Mouse (Mus musculus) embryonic facial prominence, embryonic 14.5 days (tissue): Measurements from ENCODE around the gene Suclg1. TPM values are rescaled to one million over a fixed set of nuclear protein-coding genes. Genes with fewer than 3 reads are reported as not detected.

Source experiments
- ATAC-seq: fragments of 200-750 bp; cut with Nextera tagmentation; 2 replicates; pipeline ENCODE4 v1.8.0; 2017; ENCODE audit warnings: low read depth, moderate number of reproducible peaks, moderate TSS enrichment
- DNase-seq: peaks from one replicate; pipeline ENCODE4 v3.0.0-alpha.2; 2015; ENCODE audit warnings: low spot score
- H3K27ac ChIP-seq: fragments of 300-500 bp; sonication (generic); replicated peaks from 2 replicates; pipeline ENCODE4 v1.5.1; 2014; ENCODE audit warnings: low read depth, mild to moderate bottlenecking, low read length, moderate library complexity
- H3K27me3 ChIP-seq: fragments of 300-500 bp; sonication (generic); replicated peaks from 2 replicates; pipeline ENCODE4 v1.6.1; 2014; ENCODE audit warnings: low read length; ENCODE audit not compliant: control insufficient read depth, insufficient read depth
- H3K36me3 ChIP-seq: fragments of 300-500 bp; sonication (generic); 2 replicates; pipeline ENCODE4 v1.6.1; 2014; ENCODE audit warnings: low read length, mixed read lengths; ENCODE audit not compliant: control insufficient read depth, insufficient read depth
- H3K4me1 ChIP-seq: fragments of 300-500 bp; sonication (generic); 2 replicates; pipeline ENCODE4 v1.6.1; 2014; ENCODE audit warnings: antibody characterized with exemption, low read length; ENCODE audit not compliant: control insufficient read depth, insufficient read depth
- H3K4me2 ChIP-seq: fragments of 300-500 bp; sonication (generic); 2 replicates; pipeline ENCODE4 v1.6.1; 2014; ENCODE audit warnings: low read depth, mild to moderate bottlenecking, low read length, moderate library complexity, mixed read lengths
- H3K4me3 ChIP-seq: fragments of 300-500 bp; sonication (generic); 2 replicates; pipeline ENCODE4 v1.5.1; 2014; ENCODE audit warnings: low read depth, mild to moderate bottlenecking, low read length
- H3K9ac ChIP-seq: fragments of 300-500 bp; sonication (generic); 2 replicates; pipeline ENCODE4 v1.6.1; 2014; ENCODE audit warnings: low read depth, mild to moderate bottlenecking, low read length, moderate library complexity, mixed read lengths
- H3K9me3 ChIP-seq: fragments of 300-500 bp; sonication (generic); 2 replicates; pipeline ENCODE4 v1.6.1; 2016; ENCODE audit warnings: low read length; ENCODE audit not compliant: control insufficient read depth
- WGBS: fragments of 180-500 bp; shearing (Covaris S2); extraction: QIAGEN DNeasy Blood & Tissue Kit; methylation state at CpG from one replicate; pipeline ENCODE4 v1.1.7; 2014; 5-methylcytosine and 5-hydroxymethylcytosine counted together
- polyA plus RNA-seq: library from polyadenylated mRNA; unstranded; fragments of >200 nt; fragmentation: Nextera tagmentation; extraction: Ambion mirVana; gene quantifications from 2 replicates; pipeline ENCODE4 v1.2.1, GENCODE M21; 2014

Gene Suclg1
- polyA plus RNA-seq, 1 experiment from 2014 or later: 167 TPM

GRCm38 (mm10) chr6:73235650-73236049 is 12.5 kb upstream of the Suclg1 start:
- peaks cover 5% of the 10 kb centered on the region; the same call in 1 of the 2 replicates for H3K9me3 ChIP-seq
- DNase-seq (no peak), ATAC-seq (no peak)
- no peaks in the 10 kb centered on the region for H3K36me3 ChIP-seq
- H3K4me1 ChIP-seq: 0 out of 2 replicates have a peak, but pooled peaks cover 3% of the 10 kb centered on the region
- H3K9ac ChIP-seq: no peak overlapping the region
- no peak overlapping the region for H3K4me3 ChIP-seq
- no peak overlapping the region for H3K4me2 ChIP-seq
- 75% methylated on average over 3 of the region's 3 CpGs for WGBS
- H3K27ac ChIP-seq: no peak overlapping the region
- no peaks in the 10 kb centered on the region for H3K27me3 ChIP-seq

- Histone ChIP-seq H3K27me3 (no peaks in the 10 kb centered on the region), H3K36me3 (no peaks in the 10 kb centered on the region), H3K4me1 (peaks cover 5% of the 10 kb centered on the region), H3K27ac (no peak overlapping the region), H3K4me2 (no peak overlapping the region), H3K9me3 (no peaks in the 10 kb centered on the region), H3K9ac (no peak overlapping the region), H3K4me3 (no peak overlapping the region)
- WGBS: 77% methylated on average over 2 of the region's 2 CpGs
- DNase-seq: no peak
- ATAC-seq: no peak
Observed at GRCm38 (mm10) chr6:73246821-73247220, 1.4 kb upstream of the Suclg1 start.

GRCm38 (mm10) chr6:73247452-73247851 is 730 bp upstream of the Suclg1 start:
- Histone ChIP-seq H3K27ac (no peak overlapping the region), H3K4me1 (peaks cover 5% of the 10 kb centered on the region), H3K4me2 (peak overlapping the region; percentile 75), H3K36me3 (no peaks in the 10 kb centered on the region), H3K9me3 (no peaks in the 10 kb centered on the region), H3K9ac (no peak overlapping the region), H3K27me3 (no peaks in the 10 kb centered on the region), H3K4me3 (peak overlapping the region; percentile 88)
- no peak for ATAC-seq
- peak; percentile 16 for DNase-seq
- WGBS: 42% methylated on average over 4 of the region's 4 CpGs

- Histone ChIP-seq H3K4me3 (peak overlapping the region; percentile 88), H3K4me2 (peak overlapping the region; percentile 75), H3K9me3 (no peaks in the 10 kb centered on the region), H3K27ac (0 out of 2 replicates have a peak overlapping the region, but pooled peaks have one; percentile 56), H3K9ac (peak overlapping the region; percentile 94), H3K36me3 (no peaks in the 10 kb centered on the region), H3K4me1 (peaks cover 5% of the 10 kb centered on the region), H3K27me3 (no peaks in the 10 kb centered on the region)
- WGBS: 4% methylated on average over 12 of the region's 12 CpGs
- DNase-seq (peak; percentile 33), ATAC-seq (0 out of 2 replicates have a peak, but pooled peaks have one; percentile 1)
Observed at GRCm38 (mm10) chr6:73249049-73249422, 854 bp downstream of the Suclg1 start.

GRCm38 (mm10) chr6:73249851-73250250 is 1.7 kb downstream of the Suclg1 start:
- no peak overlapping the region for H3K27ac ChIP-seq
- 86% methylated on average over 4 of the region's 4 CpGs for WGBS
- DNase-seq (no peak), ATAC-seq (no peak)
- H3K9me3 ChIP-seq: no peaks in the 10 kb centered on the region
- no peaks in the 10 kb centered on the region for H3K36me3 ChIP-seq
- no peak overlapping the region for H3K4me3 ChIP-seq
- 0 out of 2 replicates have a peak overlapping the region, but pooled peaks have one; percentile 8 for H3K9ac ChIP-seq
- H3K27me3 ChIP-seq: no peaks in the 10 kb centered on the region
- peak overlapping the region; percentile 75; the same call in 1 of the 2 replicates for H3K4me2 ChIP-seq
- H3K4me1 ChIP-seq: peaks cover 5% of the 10 kb centered on the region

- Histone ChIP-seq H3K4me2 (no peak overlapping the region), H3K27me3 (no peaks in the 10 kb centered on the region), H3K36me3 (peaks cover 2% of the 10 kb centered on the region; the same call in 1 of the 2 replicates), H3K9ac (no peak overlapping the region), H3K27ac (no peak overlapping the region), H3K9me3 (no peaks in the 10 kb centered on the region), H3K4me3 (no peak overlapping the region), H3K4me1 (peaks cover 5% of the 10 kb centered on the region)
- DNase-seq (no peak), ATAC-seq (no peak)
- 87% methylated on average over 11 of the region's 11 CpGs for WGBS
Observed at GRCm38 (mm10) chr6:73251336-73251735, 3.2 kb downstream of the Suclg1 start.

- ATAC-seq: no peak
Observed at GRCm38 (mm10) chr6:73252396-73252795, 4.2 kb downstream of the Suclg1 start.

GRCm38 (mm10) chr6:73253006-73253405 is 4.8 kb downstream of the Suclg1 start:
- no peak for DNase-seq
- Histone ChIP-seq H3K36me3 (peaks cover 18% of the 10 kb centered on the region), H3K4me2 (no peak overlapping the region), H3K27me3 (no peaks in the 10 kb centered on the region), H3K9ac (no peak overlapping the region), H3K27ac (no peak overlapping the region), H3K9me3 (no peaks in the 10 kb centered on the region), H3K4me3 (no peak overlapping the region), H3K4me1 (peaks cover 5% of the 10 kb centered on the region)
- ATAC-seq: no peak
- WGBS: 92% methylated on average over 2 of the region's 2 CpGs

More at GRCm38 (mm10) chr6:73252396-73252795, 4.2 kb downstream of the Suclg1 start:
- no peaks in the 10 kb centered on the region for H3K27me3 ChIP-seq
- H3K27ac ChIP-seq: no peak overlapping the region
- H3K4me3 ChIP-seq: no peak overlapping the region
- H3K9ac ChIP-seq: no peak overlapping the region
- H3K4me1 ChIP-seq: peaks cover 5% of the 10 kb centered on the region
- no peak overlapping the region for H3K4me2 ChIP-seq
- no peak for DNase-seq
- no peaks in the 10 kb centered on the region for H3K9me3 ChIP-seq
- H3K36me3 ChIP-seq: peaks cover 13% of the 10 kb centered on the region

- no peak overlapping the region for H3K4me2 ChIP-seq
- peaks cover 22% of the 10 kb centered on the region for H3K36me3 ChIP-seq
- H3K4me3 ChIP-seq: no peak overlapping the region
- no peak overlapping the region for H3K27ac ChIP-seq
- H3K9me3 ChIP-seq: no peaks in the 10 kb centered on the region
- no peak overlapping the region for H3K9ac ChIP-seq
- H3K27me3 ChIP-seq: no peaks in the 10 kb centered on the region
- peaks cover 5% of the 10 kb centered on the region for H3K4me1 ChIP-seq
- WGBS: 83% methylated on average over 4 of the region's 4 CpGs
- ATAC-seq (no peak), DNase-seq (no peak)
Observed at GRCm38 (mm10) chr6:73253584-73253983, 5.4 kb downstream of the Suclg1 start.
